Mouse (Mus musculus): ENCODE measurements around the gene Ctxn2.
"Not testable (repeated sequence)": the region's sequence is repeated elsewhere in the genome, so short reads cannot be mapped to it uniquely, and the experiment has no call there.

Gene Ctxn2

GRCm38 (mm10) chr2:125135903-125136811, at the start of gene Ctxn2:
Gene Ctxn2, plus strand, starts transcription at chr2:125136692.
- DNase-seq (ENCODE audit: low spot score): peak; percentile 58

GRCm38 (mm10) chr2:125088757-125089156, 47.7 kb upstream of the Ctxn2 start:
- DNase-seq (ENCODE audit: low spot score): no peak

GRCm38 (mm10) chr2:125092123-125092522, 44.4 kb upstream of the Ctxn2 start:
- not testable (repeated sequence) for DNase-seq (ENCODE audit: low spot score)

- DNase-seq (ENCODE audit: low spot score): not testable (repeated sequence)
Measured at GRCm38 (mm10) chr2:125104491-125104890, 32.0 kb upstream of the Ctxn2 start.

GRCm38 (mm10) chr2:125106536-125106935, 30.0 kb upstream of the Ctxn2 start:
- DNase-seq (ENCODE audit: low spot score): not testable (repeated sequence)

GRCm38 (mm10) chr2:125119381-125120110, 16.9 kb upstream of the Ctxn2 start:
- DNase-seq (ENCODE audit: low spot score): no peak

GRCm38 (mm10) chr2:125122288-125122623, 14.2 kb upstream of the Ctxn2 start:
- DNase-seq (ENCODE audit: low spot score): no peak

- DNase-seq (ENCODE audit: low spot score): peak; percentile 37
Measured at GRCm38 (mm10) chr2:125122624-125123476, 13.6 kb upstream of the Ctxn2 start.

- DNase-seq (ENCODE audit: low spot score): peak; percentile 79
Measured at GRCm38 (mm10) chr2:125123477-125123852, 13.0 kb upstream of the Ctxn2 start, which contains the start of gene Myef2. Gene Myef2, minus strand, starts transcription at chr2:125123661.

GRCm38 (mm10) chr2:125125824-125126223, 10.7 kb upstream of the Ctxn2 start:
- DNase-seq (ENCODE audit: low spot score): no peak

- DNase-seq (ENCODE audit: low spot score): no peak
Measured at GRCm38 (mm10) chr2:125126792-125127191, 9.7 kb upstream of the Ctxn2 start.

GRCm38 (mm10) chr2:125134113-125134512, 2.4 kb upstream of the Ctxn2 start:
- DNase-seq (ENCODE audit: low spot score): no peak

- DNase-seq (ENCODE audit: low spot score): no peak
Measured at GRCm38 (mm10) chr2:125136846-125137245, 354 bp downstream of the Ctxn2 start.

- DNase-seq (ENCODE audit: low spot score): no peak
Measured at GRCm38 (mm10) chr2:125142336-125142735, 5.8 kb downstream of the Ctxn2 start.

GRCm38 (mm10) chr2:125152388-125152787, 15.9 kb downstream of the Ctxn2 start, which contains the start of gene Slc12a1:
Gene Slc12a1, plus strand, starts transcription at chr2:125152505.
- no peak for DNase-seq (ENCODE audit: low spot score)

- no peak for DNase-seq (ENCODE audit: low spot score)
Measured at GRCm38 (mm10) chr2:125154294-125154693, 17.8 kb downstream of the Ctxn2 start.

GRCm38 (mm10) chr2:125155504-125155903, 19.0 kb downstream of the Ctxn2 start:
- no peak for DNase-seq (ENCODE audit: low spot score)

- DNase-seq (ENCODE audit: low spot score): no peak
Measured at GRCm38 (mm10) chr2:125162012-125162470, 25.5 kb downstream of the Ctxn2 start.

- DNase-seq (ENCODE audit: low spot score): no peak
Measured at GRCm38 (mm10) chr2:125178225-125178798, 41.8 kb downstream of the Ctxn2 start.

- DNase-seq (ENCODE audit: low spot score): no peak
Measured at GRCm38 (mm10) chr2:125187904-125188303, 51.4 kb downstream of the Ctxn2 start.

- peak; percentile 44 for DNase-seq (ENCODE audit: low spot score)
Measured at GRCm38 (mm10) chr2:125189197-125189596, 52.7 kb downstream of the Ctxn2 start.

GRCm38 (mm10) chr2:125192905-125193304, 56.4 kb downstream of the Ctxn2 start:
- DNase-seq (ENCODE audit: low spot score): no peak
